Mouse (Mus musculus) lung, postnatal 25 days (tissue): ENCODE data around the gene Slc25a16.
"Not testable (repeated sequence)": the region's sequence is repeated elsewhere in the genome, so short reads cannot be mapped to it uniquely, and the experiment has no call there.

Source experiments
- DNase-seq: peaks from one replicate; pipeline ENCODE4 v3.0.0; 2022; ENCODE audit warnings: low spot score

Slc25a16 gene

GRCm38 (mm10) chr10:62906336-62906735 is 14.1 kb upstream of the Slc25a16 start:
- DNase-seq, result no peak

DNA sequence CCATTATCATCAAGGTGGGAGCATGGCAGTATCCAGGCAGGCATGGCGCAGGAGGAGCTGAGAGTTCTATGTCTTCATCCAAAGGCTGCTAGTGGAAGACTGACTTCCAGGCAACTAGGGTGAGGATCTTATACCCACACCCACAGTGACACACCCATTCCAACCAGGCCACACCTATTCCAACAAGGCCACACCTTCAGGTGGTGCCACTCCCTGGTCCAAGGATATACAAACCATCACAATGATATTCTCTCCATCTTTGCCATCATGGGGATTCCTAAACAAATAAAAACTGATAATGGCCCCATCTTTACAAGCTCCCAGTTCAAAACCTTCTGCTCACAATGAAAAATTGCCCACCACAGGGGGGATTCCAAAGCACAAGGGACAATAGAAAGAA is 11.5 kb upstream of the Slc25a16 start, which contains the start of gene Tet1:
TSS of gene Tet1 (minus strand) at position 101 of the 400 bp plus-strand sequence.
- DNase-seq, result not testable (repeated sequence)

DNA sequence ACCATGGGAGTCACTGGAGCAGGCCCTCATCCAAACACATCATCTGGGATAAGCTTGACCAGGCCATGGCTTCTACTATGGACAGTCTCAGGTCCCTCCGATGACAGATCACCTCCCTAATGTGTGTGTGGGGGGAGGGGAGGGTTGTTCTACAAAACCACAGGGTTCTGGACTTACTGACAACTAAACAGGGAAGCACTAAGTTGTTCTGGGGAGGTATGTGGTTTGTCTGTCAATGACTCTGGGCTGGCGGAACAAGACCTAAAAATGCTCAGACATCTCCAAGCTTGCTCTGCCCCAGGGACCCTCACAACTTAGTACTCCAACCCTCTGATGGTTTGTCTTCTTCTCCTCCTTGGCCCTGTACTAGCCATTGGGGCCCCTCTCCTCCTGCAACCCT is 9.3 kb upstream of the Slc25a16 start:
- DNase-seq, result no peak

DNA sequence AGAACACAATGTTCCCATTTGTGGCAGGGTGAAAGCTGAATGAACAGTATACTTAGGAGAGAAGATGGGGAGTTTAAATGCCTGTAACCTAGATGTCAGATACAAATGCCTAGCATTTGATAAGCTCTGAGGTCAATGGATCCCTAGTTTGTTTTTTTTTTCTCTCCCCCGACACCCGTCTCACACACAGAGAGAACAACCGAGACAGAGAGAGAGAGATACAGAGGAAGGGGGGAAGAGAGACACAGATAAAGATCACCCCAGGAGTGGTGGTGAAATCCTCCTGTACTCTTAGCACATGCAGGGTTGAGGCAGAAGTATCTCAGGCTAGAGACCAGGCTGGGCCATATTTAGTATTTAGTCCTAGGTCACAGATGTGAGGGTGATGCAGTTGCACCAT is 1.4 kb upstream of the Slc25a16 start:
- DNase-seq, result no peak

- DNase-seq, result no peak
These were observed 328 bp downstream of the Slc25a16 start for GRCm38 (mm10) chr10:62920766-62921156.

DNA sequence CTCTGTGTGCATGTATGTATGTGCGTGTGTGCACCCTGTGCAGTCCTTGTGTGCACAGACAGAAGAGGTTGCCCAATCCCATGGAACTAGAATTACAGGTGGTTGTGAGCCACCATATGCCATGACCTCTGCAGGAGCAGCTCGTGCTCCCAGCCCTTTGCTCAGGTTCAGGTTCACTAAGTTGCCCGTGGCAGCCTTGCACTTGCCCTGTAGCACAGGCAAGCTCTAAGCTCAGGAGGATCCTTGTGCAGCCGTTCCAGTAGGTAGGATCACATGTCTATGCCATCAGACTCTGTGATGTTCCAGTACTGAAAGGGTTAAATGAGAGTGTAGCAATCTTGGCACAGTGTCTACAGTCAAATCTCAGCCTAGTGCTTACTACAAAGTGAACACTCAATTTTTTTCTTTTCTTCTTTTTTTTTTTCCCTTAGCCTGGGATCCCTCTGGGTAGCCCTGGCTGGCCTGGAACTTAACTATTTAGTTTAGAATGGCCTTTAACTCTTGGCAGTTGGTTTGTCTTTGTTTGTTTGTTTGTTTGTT is 3.7 kb downstream of the Slc25a16 start:
- no peak for DNase-seq

DNA sequence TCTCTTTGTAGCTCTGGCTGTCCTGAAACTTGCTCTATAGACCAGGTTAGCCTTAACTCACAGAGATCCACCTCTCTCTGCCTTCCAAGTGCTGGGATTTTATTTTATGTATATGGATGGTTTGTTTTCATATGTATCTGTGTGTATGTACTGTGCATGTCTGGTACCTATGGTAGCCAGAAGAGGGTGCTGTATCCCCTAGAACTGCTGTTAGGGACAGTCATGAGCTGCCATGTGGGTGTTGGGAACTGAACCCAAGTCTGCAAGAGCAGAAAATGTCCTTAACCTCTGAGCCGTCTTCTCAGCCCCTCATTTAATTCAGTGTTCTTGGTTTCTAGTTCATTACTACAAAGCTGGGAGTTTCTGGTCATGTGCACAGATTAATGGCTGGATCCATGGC is 11.9 kb downstream of the Slc25a16 start:
- no peak for DNase-seq

- no peak for DNase-seq
These were observed 24.6 kb downstream of the Slc25a16 start for GRCm38 (mm10) chr10:62944975-62945580.

GRCm38 (mm10) chr10:62946738-62947471 is 26.5 kb downstream of the Slc25a16 start, which contains the start of gene Dna2:
Gene Dna2, plus strand, starts transcription at chr10:62947026.
- peak; percentile 69 for DNase-seq

DNA sequence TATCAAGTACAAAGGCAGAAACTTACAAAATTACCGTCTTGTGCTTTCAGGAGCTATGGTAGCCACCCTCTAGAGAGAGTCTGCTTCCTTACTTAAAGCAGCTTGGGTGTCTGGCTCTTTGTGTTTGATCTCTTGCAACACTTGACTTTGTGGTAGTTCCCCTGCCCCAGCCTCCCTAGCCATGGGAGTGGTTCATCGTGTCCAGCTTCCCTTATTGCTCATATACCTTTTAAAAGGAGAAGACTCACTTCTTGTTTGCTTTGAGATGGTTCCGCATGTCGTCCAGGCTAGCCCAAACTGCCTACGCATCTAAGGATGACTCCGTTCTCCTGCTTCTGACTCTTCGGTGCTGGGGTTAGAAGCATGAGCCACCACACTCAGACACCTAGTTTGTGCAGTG is 28.1 kb downstream of the Slc25a16 start:
- DNase-seq, result peak; percentile 35

GRCm38 (mm10) chr10:62963956-62964355 is 43.5 kb downstream of the Slc25a16 start:
- DNase-seq, result no peak

GRCm38 (mm10) chr10:62965796-62966195 is 45.4 kb downstream of the Slc25a16 start:
- no peak for DNase-seq

DNA sequence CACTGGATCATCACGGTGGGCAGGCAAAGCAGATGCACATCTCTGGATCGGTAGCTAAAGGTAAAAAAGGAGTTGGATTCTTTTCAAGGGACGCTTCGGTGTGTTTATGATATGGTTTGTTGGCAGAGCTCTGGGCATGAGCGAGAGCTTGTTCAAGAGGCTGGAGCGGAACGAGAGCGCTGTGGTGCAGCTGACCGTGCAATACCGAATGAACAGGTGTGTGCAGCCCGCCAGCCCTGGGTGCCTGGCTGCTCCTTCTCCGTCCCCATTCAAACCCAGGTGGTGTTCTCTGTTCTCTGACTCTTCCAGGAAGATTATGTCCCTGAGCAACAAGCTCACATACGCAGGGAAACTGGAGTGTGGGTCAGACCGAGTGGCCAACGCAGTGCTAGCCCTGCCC is 45.9 kb downstream of the Slc25a16 start:
- no peak for DNase-seq

DNA sequence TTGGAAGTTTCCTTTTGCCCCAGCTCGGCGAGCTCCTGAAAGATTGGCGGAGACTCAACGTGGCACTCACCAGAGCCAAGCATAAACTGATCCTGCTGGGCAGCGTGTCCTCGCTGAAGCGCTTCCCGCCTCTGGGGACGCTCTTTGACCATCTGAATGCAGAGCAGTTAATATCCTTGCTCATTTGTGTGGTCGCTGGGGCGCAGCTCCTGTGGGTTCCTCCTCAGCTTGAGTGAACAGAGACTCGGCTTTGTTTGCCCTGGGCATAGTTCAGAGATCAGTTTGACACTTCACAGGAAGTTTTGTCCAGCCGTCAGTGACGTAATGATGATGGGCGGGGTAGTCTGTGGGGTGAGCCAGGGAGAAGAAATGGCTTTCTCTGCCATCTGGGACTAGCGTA is 51.4 kb downstream of the Slc25a16 start:
- no peak for DNase-seq

DNA sequence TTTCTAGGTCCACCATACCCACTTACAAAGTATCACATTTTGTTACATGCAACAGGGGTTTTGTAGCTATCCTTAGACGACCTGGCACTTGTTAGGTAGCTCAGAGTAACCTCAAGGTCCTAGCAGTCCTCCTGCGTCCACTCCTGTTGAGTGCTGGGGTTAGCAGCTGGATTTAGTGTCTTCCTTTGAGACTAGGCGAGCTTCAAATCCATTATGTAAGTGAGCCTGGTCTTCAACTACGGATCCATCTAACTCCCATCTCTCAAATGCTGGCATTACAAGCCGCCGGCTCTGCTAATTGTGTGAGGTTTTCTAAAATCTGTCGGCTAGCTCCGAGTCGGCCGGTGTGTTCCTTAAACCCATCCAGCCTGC is 59.2 kb downstream of the Slc25a16 start:
- DNase-seq, result no peak

DNA sequence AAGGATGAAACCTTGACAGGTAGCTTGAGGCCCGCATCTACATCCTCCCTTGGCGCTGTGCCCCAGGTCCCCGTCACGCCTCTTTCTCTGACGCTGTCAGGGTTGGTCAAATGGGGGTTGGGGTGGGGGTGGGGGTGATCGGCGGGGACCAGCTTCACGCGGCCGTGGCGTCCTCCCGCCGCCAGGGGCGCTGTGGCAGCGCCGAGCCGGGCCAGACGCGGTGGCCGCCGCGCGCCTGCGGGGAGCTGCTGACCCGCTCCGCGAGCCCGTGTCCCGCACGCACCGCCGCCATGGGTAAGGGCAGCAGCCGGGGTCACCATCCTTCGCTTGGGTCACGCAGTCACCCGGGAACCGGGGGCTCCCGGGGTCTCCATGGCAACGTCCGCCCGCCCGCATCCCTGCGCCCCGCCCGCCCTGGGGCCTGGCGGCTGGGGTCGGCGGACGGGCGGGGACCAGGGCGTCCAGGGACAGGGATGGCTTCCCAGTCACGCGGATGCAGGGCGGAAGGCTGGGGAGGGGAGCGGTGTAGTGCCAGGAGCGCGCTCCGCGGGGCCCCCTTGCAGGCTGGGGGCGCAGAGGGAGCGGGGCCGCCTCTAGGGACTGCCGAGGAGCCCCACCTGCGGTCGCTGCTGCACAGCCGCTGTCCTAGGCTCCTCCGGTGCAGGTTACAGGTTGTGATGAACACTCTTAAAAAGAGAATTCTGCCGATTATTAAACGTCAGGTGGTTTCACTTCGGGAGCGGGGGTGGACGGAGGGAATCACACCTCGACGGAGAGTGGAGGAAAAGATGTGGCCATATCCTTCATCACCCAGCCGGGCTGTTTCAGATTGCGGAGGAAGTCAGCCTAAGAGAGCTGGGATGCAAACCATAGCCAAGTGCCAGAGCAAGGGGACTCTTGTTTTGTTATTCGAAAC is 59.9 kb downstream of the Slc25a16 start, which contains the start of gene Rufy2:
TSS of gene Rufy2 (plus strand) at position 185 of the 916 bp plus-strand sequence.
- DNase-seq, result peak; percentile 75

DNA sequence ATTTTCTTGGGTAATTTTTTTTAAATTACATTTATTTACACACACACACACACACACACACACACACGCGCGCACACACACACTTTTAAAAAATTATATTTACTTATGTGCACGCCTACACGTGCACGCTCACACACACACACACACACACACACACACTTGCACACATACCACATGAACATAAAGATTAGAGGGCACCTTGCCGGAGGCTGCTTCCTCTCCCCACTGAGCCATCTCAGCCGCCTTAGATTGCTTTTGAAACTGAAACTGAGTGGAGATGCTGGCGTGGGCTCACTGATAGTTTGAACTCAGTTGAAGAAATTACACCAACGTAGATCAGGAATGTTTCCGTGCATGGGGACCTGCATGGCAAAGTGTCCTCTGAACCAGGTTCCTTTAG is 63.6 kb downstream of the Slc25a16 start:
- no peak for DNase-seq

DNA sequence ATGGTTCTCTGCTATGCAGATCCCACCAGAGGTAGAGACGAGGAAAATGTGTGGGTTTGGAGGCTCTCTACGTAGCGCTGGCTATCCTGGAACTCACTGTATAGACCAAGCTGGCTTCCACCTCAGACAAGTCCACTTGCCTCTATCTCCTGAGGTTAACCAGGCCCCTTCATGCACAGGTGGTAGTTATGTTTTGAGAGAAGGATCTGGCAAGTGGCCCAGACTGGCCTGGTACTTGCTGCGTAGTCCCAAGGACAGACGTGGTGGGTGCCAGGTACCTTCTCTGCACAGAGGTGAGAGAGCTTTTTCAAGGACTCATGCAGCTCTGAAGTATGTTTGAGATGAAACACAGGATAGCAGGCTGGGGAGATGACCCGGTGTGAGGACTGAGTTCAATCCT is 64.1 kb downstream of the Slc25a16 start:
- DNase-seq, result no peak

GRCm38 (mm10) chr10:62987341-62987740 is 66.9 kb downstream of the Slc25a16 start:
- no peak for DNase-seq

DNA sequence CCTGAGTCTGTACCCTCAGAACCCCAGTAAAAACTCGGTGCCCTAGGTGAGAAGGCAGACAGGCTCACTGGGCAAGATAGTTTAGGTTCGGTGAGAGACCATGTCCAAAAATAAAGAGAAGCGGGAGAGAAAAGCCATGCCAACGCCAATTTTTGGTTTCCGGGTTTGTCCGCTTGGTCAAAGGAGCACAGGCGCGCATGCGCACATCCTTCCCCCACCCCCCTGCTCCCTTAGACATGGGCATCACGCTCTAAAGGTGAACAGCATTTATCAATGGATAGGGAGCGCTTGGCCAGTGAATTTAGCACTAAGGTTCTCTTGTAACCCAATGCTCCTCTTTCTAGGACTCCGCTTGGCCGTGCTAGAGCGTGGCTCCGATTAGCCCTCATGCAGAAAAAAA is 70.2 kb downstream of the Slc25a16 start:
- no peak for DNase-seq

DNA sequence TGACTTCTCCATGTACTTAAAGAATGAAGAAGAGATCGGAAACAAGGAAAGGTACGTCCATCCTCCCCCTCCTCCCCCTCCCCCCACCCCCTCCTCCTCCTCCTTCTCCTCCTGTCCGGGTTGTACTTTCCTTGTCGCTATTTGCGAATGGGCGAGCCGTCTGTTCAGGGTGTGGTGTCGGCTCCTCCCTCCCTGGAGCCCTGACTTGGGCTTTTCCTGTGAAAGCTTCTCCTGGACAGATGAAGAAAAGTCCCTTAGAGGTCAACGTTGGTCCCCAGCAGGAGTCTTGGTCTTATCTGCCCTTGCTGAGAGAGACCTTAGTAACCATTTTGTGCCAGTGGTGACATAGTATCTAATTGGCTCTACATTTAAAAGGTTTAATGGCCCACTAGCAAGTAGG is 73.6 kb downstream of the Slc25a16 start:
- DNase-seq, result no peak
